Mouse (Mus musculus): ENCODE data around the gene Mpig6b. TPM values are rescaled to one million over a fixed set of nuclear protein-coding genes. Genes with fewer than 3 reads are reported as not detected.

Mpig6b gene
- polyA plus RNA-seq, 1 experiment: 2.1 TPM

- TF ChIP-seq POLR2A (IDR thresholded peaks at IDR 0.05; ENCODE audit: borderline replicate concordance, extremely low read depth, low read depth, low read length): no peak
- TF ChIP-seq CTCF (IDR thresholded peaks at IDR 0.05; ENCODE audit: insufficient read depth, low read length): no peak
- 73% methylated on average over 8 of the region's 8 CpGs for WGBS
- H3K4me3 ChIP-seq (replicated peaks; ENCODE audit: extremely low read depth, low read depth, low read length): no peak overlapping the region
- DNase-seq: no peak
- H3K4me1 ChIP-seq (ENCODE audit: control insufficient read depth, insufficient read depth, low read length): no peaks in the 10 kb centered on the region
Observed at GRCm38 (mm10) chr17:35102299-35102698, 36.3 kb upstream of the Mpig6b start.

- DNase-seq: no peak
- Histone ChIP-seq H3K4me3 (replicated peaks; ENCODE audit: extremely low read depth, low read depth, low read length) (no peak overlapping the region), H3K4me1 (ENCODE audit: control insufficient read depth, insufficient read depth, low read length) (no peaks in the 10 kb centered on the region)
- 81% methylated on average over 11 of the region's 11 CpGs for WGBS
- TF ChIP-seq CTCF (IDR thresholded peaks at IDR 0.05; ENCODE audit: insufficient read depth, low read length) (no peak), POLR2A (IDR thresholded peaks at IDR 0.05; ENCODE audit: borderline replicate concordance, extremely low read depth, low read depth, low read length) (no peak)
Observed at GRCm38 (mm10) chr17:35101161-35101560, 35.2 kb upstream of the Mpig6b start.

- Histone ChIP-seq H3K4me3 (replicated peaks; ENCODE audit: extremely low read depth, low read depth, low read length) (no peak overlapping the region), H3K4me1 (ENCODE audit: control insufficient read depth, insufficient read depth, low read length) (no peaks in the 10 kb centered on the region)
- TF ChIP-seq POLR2A (IDR thresholded peaks at IDR 0.05; ENCODE audit: borderline replicate concordance, extremely low read depth, low read depth, low read length) (no peak), CTCF (IDR thresholded peaks at IDR 0.05; ENCODE audit: insufficient read depth, low read length) (no peak)
- DNase-seq: no peak
- 73% methylated on average over 10 of the region's 10 CpGs for WGBS
Observed at GRCm38 (mm10) chr17:35100196-35100765, 34.3 kb upstream of the Mpig6b start.

- 88% methylated on average over 12 of the region's 12 CpGs for WGBS
- peaks cover 4% of the 10 kb centered on the region for H3K4me1 ChIP-seq (ENCODE audit: control insufficient read depth, insufficient read depth, low read length)
- DNase-seq: no peak
- no peak for TF ChIP-seq POLR2A (IDR thresholded peaks at IDR 0.05; ENCODE audit: borderline replicate concordance, extremely low read depth, low read depth, low read length)
- H3K4me3 ChIP-seq (replicated peaks; ENCODE audit: extremely low read depth, low read depth, low read length): no peak overlapping the region
Observed at GRCm38 (mm10) chr17:35097164-35097655, 31.2 kb upstream of the Mpig6b start.

DNA sequence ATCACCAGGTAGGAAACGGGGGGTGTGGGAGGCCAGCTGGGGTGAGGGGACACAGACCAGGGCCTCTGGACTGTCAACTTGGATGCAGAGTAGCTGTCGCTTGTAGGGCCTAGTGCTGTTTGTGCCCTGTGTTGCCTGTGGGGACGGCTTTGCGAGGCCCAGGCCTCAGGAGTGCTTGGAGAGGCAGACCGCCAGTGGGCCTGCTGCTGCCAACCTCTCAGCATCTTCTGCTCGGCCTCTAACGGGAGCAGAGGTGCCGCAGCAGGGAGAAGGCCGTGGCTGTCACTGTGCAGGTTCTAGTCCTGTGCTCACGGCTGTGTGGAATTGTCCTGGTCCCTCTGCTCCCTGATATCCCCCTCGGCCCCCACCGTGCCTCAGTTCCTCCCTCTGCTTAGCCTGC, 30.6 kb upstream of the Mpig6b start:
- DNase-seq: no peak
- TF ChIP-seq POLR2A (IDR thresholded peaks at IDR 0.05; ENCODE audit: borderline replicate concordance, extremely low read depth, low read depth, low read length) (no peak), CTCF (IDR thresholded peaks at IDR 0.05; ENCODE audit: insufficient read depth, low read length) (no peak)
- no peak overlapping the region for H3K4me3 ChIP-seq (replicated peaks; ENCODE audit: extremely low read depth, low read depth, low read length)
- 90% methylated on average over 12 of the region's 12 CpGs for WGBS
- peaks cover 4% of the 10 kb centered on the region for H3K4me1 ChIP-seq (ENCODE audit: control insufficient read depth, insufficient read depth, low read length)

DNA sequence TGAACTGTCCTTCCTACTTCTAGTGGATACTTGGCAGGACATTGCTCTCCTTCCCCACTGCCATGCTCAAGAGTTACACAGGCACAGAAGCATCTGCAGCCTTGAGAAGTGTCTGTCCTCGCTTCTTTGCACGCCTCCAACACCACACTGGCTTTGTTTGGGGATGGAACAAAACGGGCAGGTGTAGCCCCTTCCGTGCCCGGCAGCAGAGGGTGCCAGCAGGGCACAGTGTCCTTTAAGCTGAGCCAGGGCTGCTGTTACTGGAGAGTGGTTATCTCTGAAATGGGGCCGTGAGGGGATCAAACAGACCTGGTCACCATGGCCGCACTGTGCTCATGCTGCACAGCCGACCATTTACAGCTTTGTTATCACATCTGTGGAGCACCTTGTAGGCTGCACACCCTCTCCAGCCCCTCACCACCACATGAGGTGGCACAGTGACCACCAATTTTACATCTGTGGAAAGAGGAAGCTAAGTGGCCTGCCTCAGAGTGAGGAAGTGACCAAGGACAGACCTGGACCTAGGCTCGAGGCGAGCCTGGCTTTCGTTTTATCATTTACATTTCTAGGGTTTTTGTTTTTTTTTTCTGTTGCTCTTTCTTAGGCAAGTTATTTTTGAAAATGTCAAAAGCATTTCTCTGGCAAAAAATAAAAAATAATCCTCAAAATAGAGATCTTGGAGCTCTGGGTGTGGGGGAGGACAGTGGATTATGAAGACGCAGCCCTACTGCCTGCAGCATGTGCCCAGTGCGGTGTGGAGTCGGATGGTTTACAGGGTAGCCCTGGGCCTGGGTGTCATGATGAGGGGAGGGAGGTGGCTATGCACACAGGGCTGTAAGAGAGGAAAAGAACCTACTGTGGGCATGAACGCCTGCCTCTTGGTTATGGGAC, 28.7 kb upstream of the Mpig6b start:
- Histone ChIP-seq H3K4me1 (ENCODE audit: control insufficient read depth, insufficient read depth, low read length) (peaks cover 11% of the 10 kb centered on the region), H3K4me3 (replicated peaks; ENCODE audit: extremely low read depth, low read depth, low read length) (no peak overlapping the region)
- TF ChIP-seq POLR2A (IDR thresholded peaks at IDR 0.05; ENCODE audit: borderline replicate concordance, extremely low read depth, low read depth, low read length) (no peak), CTCF (IDR thresholded peaks at IDR 0.05; ENCODE audit: insufficient read depth, low read length) (no peak)
- WGBS: 88% methylated on average over 15 of the region's 15 CpGs
- DNase-seq: no peak

GRCm38 (mm10) chr17:35092403-35093198, 26.6 kb upstream of the Mpig6b start:
- H3K4me3 ChIP-seq (replicated peaks; ENCODE audit: extremely low read depth, low read depth, low read length): no peak overlapping the region
- peaks cover 11% of the 10 kb centered on the region for H3K4me1 ChIP-seq (ENCODE audit: control insufficient read depth, insufficient read depth, low read length)
- TF ChIP-seq CTCF (IDR thresholded peaks at IDR 0.05; ENCODE audit: insufficient read depth, low read length): no peak
- no peak for TF ChIP-seq POLR2A (IDR thresholded peaks at IDR 0.05; ENCODE audit: borderline replicate concordance, extremely low read depth, low read depth, low read length)
- DNase-seq: no peak
- 69% methylated on average over 14 of the region's 14 CpGs for WGBS

DNA sequence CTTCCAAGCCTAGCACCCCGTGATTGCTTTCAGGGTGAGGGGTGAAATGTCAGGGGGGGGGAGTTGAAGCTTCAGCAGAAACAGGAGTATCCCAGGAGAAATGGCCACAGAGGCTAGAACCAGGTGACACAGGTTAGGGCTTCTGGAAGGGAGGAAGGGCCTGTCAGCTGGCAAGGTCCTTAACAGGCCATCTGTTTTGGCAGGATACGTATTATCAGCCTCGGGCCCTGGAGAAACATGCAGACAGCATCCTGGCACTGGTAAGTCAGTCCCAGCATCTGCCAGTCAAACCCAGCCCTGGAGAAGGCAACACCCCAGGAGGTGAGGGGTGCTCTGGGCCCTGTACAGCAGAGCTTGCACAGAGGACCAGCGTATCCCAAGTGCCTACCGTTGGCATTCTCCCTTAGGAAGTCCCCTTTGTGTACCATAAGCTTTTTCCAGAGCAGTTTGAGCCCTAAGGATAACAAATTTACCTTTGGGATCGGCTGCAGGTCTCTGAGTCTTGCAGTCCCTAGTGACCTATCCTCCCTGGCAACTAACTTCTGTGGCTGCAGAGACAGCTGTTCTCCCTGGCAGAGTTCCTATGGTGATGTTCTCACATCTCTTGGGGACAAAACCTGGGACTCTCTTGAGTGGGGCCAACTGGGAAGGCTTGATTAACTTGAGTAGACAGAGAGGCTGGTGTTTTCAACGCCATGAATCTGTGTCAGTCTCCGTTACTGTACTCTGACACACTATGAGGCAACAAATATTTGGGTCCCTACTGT, 24.4 kb upstream of the Mpig6b start:
- TF ChIP-seq POLR2A (IDR thresholded peaks at IDR 0.05; ENCODE audit: borderline replicate concordance, extremely low read depth, low read depth, low read length) (no peak), CTCF (IDR thresholded peaks at IDR 0.05; ENCODE audit: insufficient read depth, low read length) (no peak)
- Histone ChIP-seq H3K4me1 (ENCODE audit: control insufficient read depth, insufficient read depth, low read length) (peaks cover 11% of the 10 kb centered on the region), H3K4me3 (replicated peaks; ENCODE audit: extremely low read depth, low read depth, low read length) (peak overlapping the region; percentile 52)
- WGBS: 42% methylated on average over 8 of the region's 8 CpGs
- peak; percentile 29 for DNase-seq

Measured in lung, adult 2 months (tissue).